Mouse (Mus musculus): ENCODE data around the gene Acvr1.

- no peak for TF ChIP-seq CTCF (conservative IDR thresholded peaks at IDR 0.05; ENCODE audit: low read length)
- no peak for TF ChIP-seq NANOG (IDR thresholded peaks at IDR 0.05; ENCODE audit: borderline replicate concordance, low read length)
- no peak for TF ChIP-seq POU5F1 (IDR thresholded peaks at IDR 0.05; ENCODE audit: borderline replicate concordance, low read length)
Measured at GRCm38 (mm10) chr2:58548943-58549342, 18.0 kb downstream of the Acvr1 start.
